ENCODE assay signal across 7 mouse cellular contexts in genomic region chr12:77541051-77541765, GRCm38 (mm10).
"Had no signal": no experiment of that assay in that cellular context is flagged by ENCODE, and none has a peak within 500 bp of the region (broad histone marks: within the 10 kb centered on the region; RNA-seq: fewer than 3 reads in every experiment).

No protein-coding gene starts in this region.

- DNase-seq: lung, adult 2 months; lung, postnatal 14 days; lung, postnatal 36 days; right cerebral cortex, postnatal 14 days; thymus, adult 2 months; thymus, postnatal 25 days; thymus, postnatal 4 days had no signal
